Mouse (Mus musculus): ENCODE data around the gene Fgfr3. TPM values are rescaled to one million over a fixed set of nuclear protein-coding genes. Genes with fewer than 3 reads are reported as not detected.

Gene Fgfr3
- polyA plus RNA-seq, 1 experiment, result 2.7 TPM

- H3K4me2 ChIP-seq (ENCODE audit: low read depth), result no peak overlapping the region
- H3K79me2 ChIP-seq (ENCODE audit: control insufficient read depth, insufficient read depth), result no peaks in the 10 kb centered on the region
- no peaks in the 10 kb centered on the region for H3K36me3 ChIP-seq (ENCODE audit: control insufficient read depth, insufficient read depth)
- H3K27me3 ChIP-seq (ENCODE audit: control insufficient read depth, insufficient read depth, insufficient read length), result peaks cover 16% of the 10 kb centered on the region
- no peak for TF ChIP-seq E2F4 (IDR thresholded peaks at IDR 0.05; ENCODE audit: insufficient read depth)
- TF ChIP-seq TCF12 (IDR thresholded peaks at IDR 0.05; ENCODE audit: insufficient read depth, poor library complexity, severe bottlenecking), result no peak
- TF ChIP-seq USF1 (IDR thresholded peaks at IDR 0.05; ENCODE audit: low read depth), result no peak
- no peak for TF ChIP-seq TCF3 (IDR thresholded peaks at IDR 0.05; ENCODE audit: insufficient read length, low read depth)
- TF ChIP-seq REST (IDR thresholded peaks at IDR 0.05; ENCODE audit: insufficient read depth, insufficient read length), result no peak
- TF ChIP-seq MAX (IDR thresholded peaks at IDR 0.05; ENCODE audit: low read depth), result no peak
- no peak for TF ChIP-seq SRF (IDR thresholded peaks at IDR 0.05; ENCODE audit: control insufficient read depth, insufficient read length, low read depth)
- TF ChIP-seq CEBPB (IDR thresholded peaks at IDR 0.05; ENCODE audit: insufficient read depth, poor library complexity, severe bottlenecking), result no peak
- TF ChIP-seq MYOG (IDR thresholded peaks at IDR 0.05; ENCODE audit: control insufficient read depth in 1 of 3, insufficient read depth in 1 of 3, insufficient read length in 2 of 3, low read depth in 2 of 3), result no peak
- TF ChIP-seq POLR2A (IDR thresholded peaks at IDR 0.05; ENCODE audit: insufficient read length, low read depth), result no peak
- no peak for TF ChIP-seq POLR2AphosphoS2 (IDR thresholded peaks at IDR 0.05; ENCODE audit: insufficient read length, low read depth)
- TF ChIP-seq MYOD1 (IDR thresholded peaks at IDR 0.05; ENCODE audit: control insufficient read depth in 1 of 3, insufficient read length in 2 of 3, low read depth in 2 of 3), result no peak
- H3ac ChIP-seq (ENCODE audit: control insufficient read depth, insufficient read length), result no peak overlapping the region
- H3K4me3 ChIP-seq, result no peak overlapping the region
These were observed 34.3 kb upstream of the Fgfr3 start for GRCm38 (mm10) chr5:33687142-33687541.

GRCm38 (mm10) chr5:33688278-33689220 is 32.9 kb upstream of the Fgfr3 start:
- Histone ChIP-seq H3K4me2 (ENCODE audit: low read depth) (no peak overlapping the region), H3K36me3 (ENCODE audit: control insufficient read depth, insufficient read depth) (no peaks in the 10 kb centered on the region), H3K4me3 (no peak overlapping the region), H3K27me3 (ENCODE audit: control insufficient read depth, insufficient read depth, insufficient read length) (peaks cover 16% of the 10 kb centered on the region), H3ac (ENCODE audit: control insufficient read depth, insufficient read length) (no peak overlapping the region), H3K79me2 (ENCODE audit: control insufficient read depth, insufficient read depth) (no peaks in the 10 kb centered on the region)
- TF ChIP-seq REST (IDR thresholded peaks at IDR 0.05; ENCODE audit: insufficient read depth, insufficient read length), result no peak

- Histone ChIP-seq H3K4me3 (no peak overlapping the region), H3K4me2 (ENCODE audit: low read depth) (no peak overlapping the region), H3K27me3 (ENCODE audit: control insufficient read depth, insufficient read depth, insufficient read length) (peaks cover 21% of the 10 kb centered on the region), H3K36me3 (ENCODE audit: control insufficient read depth, insufficient read depth) (no peaks in the 10 kb centered on the region), H3K79me2 (ENCODE audit: control insufficient read depth, insufficient read depth) (no peaks in the 10 kb centered on the region), H3ac (ENCODE audit: control insufficient read depth, insufficient read length) (no peak overlapping the region)
- TF ChIP-seq MYOG (IDR thresholded peaks at IDR 0.05; ENCODE audit: control insufficient read depth in 1 of 3, insufficient read depth in 1 of 3, insufficient read length in 2 of 3, low read depth in 2 of 3), result no peak
- TF ChIP-seq SRF (IDR thresholded peaks at IDR 0.05; ENCODE audit: control insufficient read depth, insufficient read length, low read depth), result no peak
- no peak for TF ChIP-seq CEBPB (IDR thresholded peaks at IDR 0.05; ENCODE audit: insufficient read depth, poor library complexity, severe bottlenecking)
- TF ChIP-seq TCF12 (IDR thresholded peaks at IDR 0.05; ENCODE audit: insufficient read depth, poor library complexity, severe bottlenecking), result no peak
- no peak for TF ChIP-seq POLR2A (IDR thresholded peaks at IDR 0.05; ENCODE audit: insufficient read length, low read depth)
- TF ChIP-seq REST (IDR thresholded peaks at IDR 0.05; ENCODE audit: insufficient read depth, insufficient read length), result no peak
- no peak for TF ChIP-seq TCF3 (IDR thresholded peaks at IDR 0.05; ENCODE audit: insufficient read length, low read depth)
- TF ChIP-seq MYOD1 (IDR thresholded peaks at IDR 0.05; ENCODE audit: control insufficient read depth in 1 of 3, insufficient read length in 2 of 3, low read depth in 2 of 3), result no peak
- no peak for TF ChIP-seq USF1 (IDR thresholded peaks at IDR 0.05; ENCODE audit: low read depth)
- TF ChIP-seq MAX (IDR thresholded peaks at IDR 0.05; ENCODE audit: low read depth), result no peak
- no peak for TF ChIP-seq E2F4 (IDR thresholded peaks at IDR 0.05; ENCODE audit: insufficient read depth)
- TF ChIP-seq POLR2AphosphoS2 (IDR thresholded peaks at IDR 0.05; ENCODE audit: insufficient read length, low read depth), result no peak
These were observed 32.1 kb upstream of the Fgfr3 start for GRCm38 (mm10) chr5:33689221-33689844.

GRCm38 (mm10) chr5:33689852-33690645 is 31.4 kb upstream of the Fgfr3 start:
- H3ac ChIP-seq (ENCODE audit: control insufficient read depth, insufficient read length), result no peak overlapping the region

More at GRCm38 (mm10) chr5:33689852-33690645, 31.4 kb upstream of the Fgfr3 start:
- Histone ChIP-seq H3K27me3 (ENCODE audit: control insufficient read depth, insufficient read depth, insufficient read length) (peaks cover 24% of the 10 kb centered on the region), H3K4me3 (no peak overlapping the region), H3K79me2 (ENCODE audit: control insufficient read depth, insufficient read depth) (no peaks in the 10 kb centered on the region), H3K36me3 (ENCODE audit: control insufficient read depth, insufficient read depth) (no peaks in the 10 kb centered on the region), H3K4me2 (ENCODE audit: low read depth) (no peak overlapping the region)
- TF ChIP-seq POLR2AphosphoS2 (IDR thresholded peaks at IDR 0.05; ENCODE audit: insufficient read length, low read depth) (no peak), MYOD1 (IDR thresholded peaks at IDR 0.05; ENCODE audit: control insufficient read depth in 1 of 3, insufficient read length in 2 of 3, low read depth in 2 of 3) (no peak), E2F4 (IDR thresholded peaks at IDR 0.05; ENCODE audit: insufficient read depth) (no peak), POLR2A (IDR thresholded peaks at IDR 0.05; ENCODE audit: insufficient read length, low read depth) (no peak), TCF12 (IDR thresholded peaks at IDR 0.05; ENCODE audit: insufficient read depth, poor library complexity, severe bottlenecking) (no peak), USF1 (IDR thresholded peaks at IDR 0.05; ENCODE audit: low read depth) (no peak), REST (IDR thresholded peaks at IDR 0.05; ENCODE audit: insufficient read depth, insufficient read length) (no peak), MYOG (IDR thresholded peaks at IDR 0.05; ENCODE audit: control insufficient read depth in 1 of 3, insufficient read depth in 1 of 3, insufficient read length in 2 of 3, low read depth in 2 of 3) (no peak), MAX (IDR thresholded peaks at IDR 0.05; ENCODE audit: low read depth) (no peak), CEBPB (IDR thresholded peaks at IDR 0.05; ENCODE audit: insufficient read depth, poor library complexity, severe bottlenecking) (no peak), SRF (IDR thresholded peaks at IDR 0.05; ENCODE audit: control insufficient read depth, insufficient read length, low read depth) (no peak), TCF3 (IDR thresholded peaks at IDR 0.05; ENCODE audit: insufficient read length, low read depth) (no peak)

All from myocyte (in vitro differentiated cells).